Mouse (Mus musculus): Measurements from ENCODE around the gene Erbb3. TPM values are rescaled to one million over a fixed set of nuclear protein-coding genes. Genes with fewer than 3 reads are reported as not detected.

Erbb3 gene
- polyA plus RNA-seq, 1 experiment from 2014 or later = 22.9 TPM

- Histone ChIP-seq H3K27me3 (no peaks in the 10 kb centered on the region), H3K9ac (no peak overlapping the region), H3K27ac (no peak overlapping the region), H3K4me2 (no peak overlapping the region), H3K36me3 (peaks cover 15% of the 10 kb centered on the region), H3K4me1 (no peaks in the 10 kb centered on the region; the same call in 1 of the 2 replicates), H3K9me3 (no peaks in the 10 kb centered on the region), H3K4me3 (no peak overlapping the region)
- ATAC-seq (ENCODE audit: borderline replicate concordance, extremely low read depth, low FRiP score, low TSS enrichment) = no peak
- WGBS = 83% methylated on average over 1 of the region's 1 CpGs
Observed at GRCm38 (mm10) chr10:128538340-128538870, 51.0 kb downstream of the Erbb3 start.

GRCm38 (mm10) chr10:128536266-128536940 lies 53.0 kb downstream of the Erbb3 start:
- peak; percentile 96 for ATAC-seq (ENCODE audit: borderline replicate concordance, extremely low read depth, low FRiP score, low TSS enrichment)
- Histone ChIP-seq H3K9ac (no peak overlapping the region), H3K9me3 (no peaks in the 10 kb centered on the region), H3K36me3 (no peaks in the 10 kb centered on the region), H3K27me3 (no peaks in the 10 kb centered on the region), H3K4me3 (peak overlapping the region; percentile 20), H3K27ac (peak overlapping the region; percentile 11), H3K4me2 (peak overlapping the region; percentile 40), H3K4me1 (no peaks in the 10 kb centered on the region; the same call in 1 of the 2 replicates)
- 11% methylated on average over 18 of the region's 18 CpGs for WGBS

GRCm38 (mm10) chr10:128535624-128536265 lies 53.7 kb downstream of the Erbb3 start:
- H3K9ac ChIP-seq = no peak overlapping the region
- H3K27ac ChIP-seq = peak overlapping the region; percentile 9; the same call in 1 of the 2 replicates
- WGBS = 68% methylated on average over 4 of the region's 4 CpGs

DNA sequence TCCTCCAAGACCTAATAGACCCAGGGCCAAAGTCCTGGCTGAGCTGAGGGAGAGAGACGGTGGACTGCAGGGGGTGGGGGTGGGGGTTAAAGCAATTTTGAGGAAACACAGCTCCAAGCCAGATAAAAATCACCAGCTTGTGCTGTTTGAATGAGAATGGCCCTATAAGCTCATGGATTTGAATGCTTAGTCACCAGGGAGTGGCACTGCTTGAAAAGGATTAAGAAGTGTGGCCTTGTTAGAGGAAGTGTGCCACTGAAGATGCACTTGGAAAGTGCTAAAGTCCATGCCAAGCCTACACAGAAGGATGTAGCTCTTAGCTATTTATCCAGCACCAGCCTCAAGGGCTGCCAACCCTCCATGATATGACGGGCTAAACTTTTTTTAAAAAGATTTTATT lies 54.2 kb downstream of the Erbb3 start:
- Histone ChIP-seq H3K27ac (no peak overlapping the region), H3K4me1 (no peaks in the 10 kb centered on the region; the same call in 1 of the 2 replicates), H3K4me2 (no peak overlapping the region), H3K9ac (no peak overlapping the region), H3K4me3 (no peak overlapping the region), H3K27me3 (no peaks in the 10 kb centered on the region), H3K36me3 (no peaks in the 10 kb centered on the region), H3K9me3 (no peaks in the 10 kb centered on the region)
- ATAC-seq (ENCODE audit: borderline replicate concordance, extremely low read depth, low FRiP score, low TSS enrichment) = no peak
- 77% methylated on average over 2 of the region's 2 CpGs for WGBS

More at GRCm38 (mm10) chr10:128535624-128536265, 53.7 kb downstream of the Erbb3 start:
- Histone ChIP-seq H3K4me2 (peak overlapping the region; percentile 40), H3K27me3 (no peaks in the 10 kb centered on the region), H3K36me3 (no peaks in the 10 kb centered on the region), H3K4me3 (peak overlapping the region; percentile 20), H3K9me3 (no peaks in the 10 kb centered on the region), H3K4me1 (no peaks in the 10 kb centered on the region; the same call in 1 of the 2 replicates)
- ATAC-seq (ENCODE audit: borderline replicate concordance, extremely low read depth, low FRiP score, low TSS enrichment) = peak; percentile 25; the same call in 1 of the 2 replicates

GRCm38 (mm10) chr10:128526366-128527356 lies 62.8 kb downstream of the Erbb3 start:
- Histone ChIP-seq H3K36me3 (no peaks in the 10 kb centered on the region), H3K9ac (peak overlapping the region; percentile 30), H3K4me3 (peak overlapping the region; percentile 80), H3K4me1 (peaks cover 15% of the 10 kb centered on the region), H3K27ac (peak overlapping the region; percentile 60; the same call in 1 of the 2 replicates), H3K4me2 (peak overlapping the region; percentile 99), H3K9me3 (no peaks in the 10 kb centered on the region), H3K27me3 (0 out of 2 replicates have a peak, but pooled peaks cover 3% of the 10 kb centered on the region)
- 27% methylated on average over 28 of the region's 28 CpGs for WGBS
- no peak for ATAC-seq (ENCODE audit: borderline replicate concordance, extremely low read depth, low FRiP score, low TSS enrichment)

GRCm38 (mm10) chr10:128525671-128526308 lies 63.7 kb downstream of the Erbb3 start, which contains the start of gene Esyt1:
Esyt1 (minus strand) TSS chr10:128525871.
- H3K9me3 ChIP-seq = no peaks in the 10 kb centered on the region
- peak within 1 kb of the TSS; percentile 78 for H3K27ac ChIP-seq
- H3K4me3 ChIP-seq = peak within 1 kb of the TSS; percentile 80
- peak; percentile 98 for ATAC-seq (ENCODE audit: borderline replicate concordance, extremely low read depth, low FRiP score, low TSS enrichment)
- H3K4me2 ChIP-seq = peak within 1 kb of the TSS; percentile 99
- H3K36me3 ChIP-seq = no peaks in the 10 kb centered on the region
- H3K9ac ChIP-seq = peak within 1 kb of the TSS; percentile 76
- under 1% methylated on average over 37 of the region's 37 CpGs for WGBS
- H3K27me3 ChIP-seq = 0 out of 2 replicates have a peak, but pooled peaks cover 3% of the 10 kb centered on the region
- H3K4me1 ChIP-seq = peaks cover 15% of the 10 kb centered on the region

DNA sequence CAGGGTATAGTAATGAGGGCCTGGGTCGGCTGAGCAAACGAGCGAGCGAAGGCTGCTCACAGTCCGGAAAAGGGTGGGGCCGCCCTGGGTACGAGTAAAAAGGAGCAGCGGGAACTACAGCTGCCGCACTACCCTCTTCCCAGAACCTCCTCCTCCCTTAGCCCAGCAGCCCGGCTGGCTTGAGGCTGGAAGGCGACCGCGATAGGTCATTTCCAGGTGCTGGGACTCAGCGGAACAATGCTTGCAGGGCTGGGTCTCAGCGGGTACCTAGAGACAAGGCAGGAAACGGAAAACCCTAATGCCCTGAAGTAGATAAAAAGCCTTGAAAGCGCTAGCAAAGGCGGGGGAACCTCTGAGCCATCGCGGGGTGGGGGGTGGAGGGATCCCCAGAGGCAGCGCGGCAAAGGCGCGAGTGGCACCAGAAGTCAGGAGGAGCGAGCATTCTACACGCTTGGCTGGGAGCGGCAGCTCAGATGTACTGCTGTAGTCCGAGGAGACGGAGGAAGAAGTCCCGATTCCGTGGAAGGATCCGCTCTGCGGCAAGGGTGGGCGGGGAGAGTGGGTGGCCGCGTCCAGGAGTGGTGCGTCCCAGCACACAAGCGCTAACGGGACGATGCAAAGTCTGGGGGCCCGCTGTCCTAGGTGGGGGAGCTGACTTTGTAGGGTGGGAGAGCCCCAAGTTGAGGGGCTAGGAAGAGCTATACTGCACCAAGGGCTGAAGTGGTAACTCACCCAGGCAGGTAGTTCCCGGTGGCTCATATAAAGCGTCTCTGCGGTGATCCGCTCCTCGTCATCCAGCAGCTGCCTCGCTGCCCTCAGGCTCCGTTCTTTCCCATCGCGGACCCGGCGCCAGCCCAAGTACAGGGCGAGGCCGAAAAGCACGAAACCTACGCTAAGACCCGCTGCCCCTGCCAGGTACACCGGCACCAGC lies 64.5 kb downstream of the Erbb3 start:
- WGBS = under 1% methylated on average over 58 of the region's 58 CpGs
- H3K4me1 ChIP-seq = peaks cover 15% of the 10 kb centered on the region
- H3K9me3 ChIP-seq = no peaks in the 10 kb centered on the region
- H3K27ac ChIP-seq = peak overlapping the region; percentile 78
- H3K4me2 ChIP-seq = peak overlapping the region; percentile 99
- H3K36me3 ChIP-seq = no peaks in the 10 kb centered on the region
- H3K27me3 ChIP-seq = 0 out of 2 replicates have a peak, but pooled peaks cover 3% of the 10 kb centered on the region
- peak; percentile 36 for ATAC-seq (ENCODE audit: borderline replicate concordance, extremely low read depth, low FRiP score, low TSS enrichment)
- H3K9ac ChIP-seq = peak overlapping the region; percentile 76
- H3K4me3 ChIP-seq = peak overlapping the region; percentile 80

DNA sequence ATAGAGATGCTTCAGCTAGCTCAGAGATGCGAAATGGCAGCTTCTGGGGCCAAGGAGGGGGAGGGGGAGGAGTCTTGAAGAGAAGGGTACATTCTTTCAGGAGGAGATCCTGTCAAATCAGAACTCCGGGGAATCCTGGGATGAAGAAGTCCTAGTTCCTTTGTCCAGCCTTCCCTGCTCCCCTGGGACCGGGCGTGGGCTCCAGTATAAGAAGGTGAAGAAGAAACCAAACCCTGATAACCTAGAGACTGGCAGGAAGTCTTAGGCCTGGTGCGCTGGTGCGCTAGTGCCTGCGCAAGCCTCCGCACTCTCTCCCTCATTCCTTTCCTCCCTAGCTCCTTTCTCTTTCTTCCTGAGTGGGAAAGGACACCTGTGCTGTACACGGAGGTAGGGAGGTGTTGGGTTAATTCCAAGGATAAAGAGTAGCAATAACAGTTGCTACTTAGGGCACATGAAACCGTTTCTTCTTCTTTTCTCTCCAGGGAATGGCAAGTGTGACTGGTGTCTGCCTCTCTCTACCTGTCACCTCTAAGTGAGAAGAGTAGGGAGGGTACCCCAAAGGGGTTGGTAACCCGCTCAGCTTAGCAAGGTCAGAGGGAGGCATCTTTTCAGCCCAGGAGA lies 65.2 kb downstream of the Erbb3 start:
- no peaks in the 10 kb centered on the region for H3K9me3 ChIP-seq
- H3K4me1 ChIP-seq = peaks cover 15% of the 10 kb centered on the region
- H3K4me3 ChIP-seq = peak overlapping the region; percentile 80
- WGBS = 20% methylated on average over 11 of the region's 11 CpGs
- H3K4me2 ChIP-seq = peak overlapping the region; percentile 99
- H3K9ac ChIP-seq = peak overlapping the region; percentile 76
- H3K27me3 ChIP-seq = 0 out of 2 replicates have a peak, but pooled peaks cover 3% of the 10 kb centered on the region
- H3K36me3 ChIP-seq = 0 out of 2 replicates have a peak, but pooled peaks cover 3% of the 10 kb centered on the region
- no peak for ATAC-seq (ENCODE audit: borderline replicate concordance, extremely low read depth, low FRiP score, low TSS enrichment)
- peak overlapping the region; percentile 37; the same call in 1 of the 2 replicates for H3K27ac ChIP-seq

- 66% methylated on average over 6 of the region's 6 CpGs for WGBS
Observed at GRCm38 (mm10) chr10:128522351-128522750, 67.1 kb downstream of the Erbb3 start.

More at GRCm38 (mm10) chr10:128522351-128522750, 67.1 kb downstream of the Erbb3 start:
- Histone ChIP-seq H3K4me3 (no peak overlapping the region), H3K4me1 (peaks cover 15% of the 10 kb centered on the region), H3K27me3 (peaks cover 7% of the 10 kb centered on the region), H3K4me2 (no peak overlapping the region), H3K9me3 (no peaks in the 10 kb centered on the region), H3K36me3 (peaks cover 13% of the 10 kb centered on the region; the same call in 1 of the 2 replicates), H3K9ac (no peak overlapping the region), H3K27ac (no peak overlapping the region)
- no peak for ATAC-seq (ENCODE audit: borderline replicate concordance, extremely low read depth, low FRiP score, low TSS enrichment)

Data from lung, embryonic 15.5 days (tissue).